Mouse (Mus musculus) forebrain, embryonic 15.5 days (tissue): ENCODE measurements around the gene Dyrk2. TPM values are rescaled to one million over a fixed set of nuclear protein-coding genes. Genes with fewer than 3 reads are reported as not detected.

ENCODE experiments used
- ATAC-seq: fragments of 200-750 bp; cut with Nextera tagmentation; replicated peaks from 2 replicates; pipeline ENCODE4 v1.8.0; 2017; ENCODE audit warnings: mild to moderate bottlenecking, moderate TSS enrichment, moderate library complexity
- H3K27ac ChIP-seq: fragments of 300-500 bp; sonication (generic); replicated peaks from 2 replicates; pipeline ENCODE4 v1.5.1; 2015; ENCODE audit warnings: mild to moderate bottlenecking, inconsistent platforms
- H3K27me3 ChIP-seq: fragments of 300-500 bp; sonication (generic); 2 replicates; pipeline ENCODE4 v1.6.1; 2015; ENCODE audit warnings: inconsistent platforms
- H3K36me3 ChIP-seq: fragments of 300-500 bp; sonication (generic); 2 replicates; pipeline ENCODE4 v1.6.1; 2015; ENCODE audit warnings: mild to moderate bottlenecking, inconsistent platforms
- H3K4me1 ChIP-seq: fragments of 300-500 bp; sonication (generic); 2 replicates; pipeline ENCODE4 v1.6.1; 2015; ENCODE audit warnings: inconsistent platforms
- H3K4me2 ChIP-seq: fragments of 300-500 bp; sonication (generic); replicated peaks from 2 replicates; pipeline ENCODE4 v1.6.1; 2015; ENCODE audit warnings: mild to moderate bottlenecking, inconsistent platforms
- H3K4me3 ChIP-seq: fragments of 300-500 bp; sonication (generic); 2 replicates; pipeline ENCODE4 v1.5.1; 2015; ENCODE audit warnings: mild to moderate bottlenecking, inconsistent platforms
- H3K9ac ChIP-seq: fragments of 300-500 bp; sonication (generic); replicated peaks from 2 replicates; pipeline ENCODE4 v1.6.1; 2015; ENCODE audit warnings: mild to moderate bottlenecking, inconsistent platforms
- H3K9me3 ChIP-seq: fragments of 300-500 bp; sonication (generic); 2 replicates; pipeline ENCODE4 v1.6.1; 2016; ENCODE audit warnings: inconsistent platforms
- WGBS: fragments of 180-500 bp; shearing (Covaris S2); methylation state at CpG from one replicate; pipeline ENCODE4 v1.1.7; 2015; ENCODE audit warnings: mixed read lengths; 5-methylcytosine and 5-hydroxymethylcytosine counted together
- polyA plus RNA-seq: library from polyadenylated mRNA; unstranded; fragments of >200 nt; fragmentation: Nextera tagmentation; extraction: Ambion mirVana; gene quantifications from 2 replicates; pipeline ENCODE4 v1.2.1, GENCODE M21; 2015

Dyrk2 gene
- polyA plus RNA-seq, 1 experiment from 2014 or later: 16.5 TPM

DNA sequence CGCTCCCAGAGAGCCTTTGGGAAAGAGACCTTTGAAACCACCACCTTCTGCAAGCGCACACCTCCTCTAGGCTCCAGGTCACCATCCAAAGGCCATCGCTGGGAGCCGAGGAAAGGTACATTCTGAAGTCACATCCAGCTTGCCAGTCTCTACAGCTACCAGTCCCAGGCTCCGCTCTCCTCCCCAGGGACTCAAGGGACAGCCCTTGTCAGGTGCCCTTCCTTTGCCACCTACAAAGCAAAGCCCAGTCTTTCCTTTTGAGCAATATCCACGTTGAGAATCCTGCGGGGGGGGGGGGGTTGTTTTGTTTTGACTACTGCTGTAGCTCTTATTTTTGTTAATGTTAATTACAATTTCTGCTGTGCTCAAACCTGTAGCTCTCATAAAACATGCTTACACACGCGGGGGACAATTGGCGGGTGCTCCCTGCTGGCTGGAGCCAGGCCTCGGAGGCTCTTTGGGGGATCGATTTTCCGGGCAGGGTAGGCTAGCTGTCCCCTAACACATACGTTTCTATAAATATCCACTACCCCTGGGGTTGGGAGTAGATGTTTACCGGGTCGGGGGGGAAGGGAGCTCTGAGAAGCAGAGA lies 2.6 kb downstream of the Dyrk2 start:
- H3K4me2 ChIP-seq: peak overlapping the region; percentile 93
- H3K36me3 ChIP-seq: peaks cover 19% of the 10 kb centered on the region
- 8% methylated on average over 16 of the region's 16 CpGs for WGBS
- H3K27me3 ChIP-seq: no peaks in the 10 kb centered on the region
- no peaks in the 10 kb centered on the region for H3K9me3 ChIP-seq
- peak overlapping the region; percentile 91 for H3K4me3 ChIP-seq
- H3K27ac ChIP-seq: peak overlapping the region; percentile 96
- H3K9ac ChIP-seq: peak overlapping the region; percentile 97
- peak; percentile 3; the same call in 1 of the 2 replicates for ATAC-seq
- H3K4me1 ChIP-seq: peaks cover 48% of the 10 kb centered on the region

DNA sequence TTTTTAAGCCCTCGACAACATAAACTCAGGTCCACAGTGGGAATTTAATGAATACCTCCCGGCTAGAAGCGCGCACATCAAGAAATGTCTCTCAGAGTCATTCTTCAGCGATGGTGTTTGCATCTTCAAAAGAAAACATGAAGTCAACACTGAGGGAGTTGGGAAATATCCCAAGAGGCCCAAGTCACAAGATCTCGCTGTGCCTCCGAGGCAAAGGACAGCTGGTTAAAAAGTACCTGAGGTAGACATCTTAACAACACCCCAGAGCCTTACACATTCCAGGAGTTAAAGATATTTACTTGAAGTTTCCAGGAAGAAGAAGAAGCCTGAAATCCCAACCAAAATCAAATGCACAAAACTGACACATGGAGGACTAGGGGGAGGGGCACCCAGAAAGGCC lies 5.0 kb downstream of the Dyrk2 start:
- 0 out of 2 replicates have a peak, but pooled peaks cover 6% of the 10 kb centered on the region for H3K9me3 ChIP-seq
- H3K4me2 ChIP-seq: peak overlapping the region; percentile 19
- no peak overlapping the region for H3K27ac ChIP-seq
- no peaks in the 10 kb centered on the region for H3K27me3 ChIP-seq
- ATAC-seq: no peak
- H3K4me1 ChIP-seq: peaks cover 40% of the 10 kb centered on the region
- H3K9ac ChIP-seq: no peak overlapping the region
- 96% methylated on average over 7 of the region's 7 CpGs for WGBS
- peaks cover 42% of the 10 kb centered on the region for H3K36me3 ChIP-seq
- H3K4me3 ChIP-seq: no peak overlapping the region

DNA sequence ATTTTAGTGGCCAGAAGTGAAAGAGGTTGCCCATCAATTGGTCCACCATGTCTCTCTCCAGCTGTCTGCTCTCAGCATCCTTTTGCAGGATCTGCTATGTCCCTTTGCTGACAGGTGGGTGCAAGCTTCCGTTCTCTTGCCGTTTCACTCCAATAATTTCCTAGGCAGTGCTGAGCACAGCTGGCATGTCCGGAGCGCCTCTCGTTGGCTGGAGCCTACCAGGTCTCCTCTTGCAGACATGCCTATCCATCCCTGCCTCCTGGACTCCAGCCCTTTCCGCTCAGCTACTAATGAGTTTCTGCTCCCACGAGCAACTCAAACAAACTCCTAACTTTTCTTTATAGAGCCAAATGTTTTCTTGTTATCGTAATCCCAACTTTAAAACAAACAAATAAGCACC lies 6.4 kb downstream of the Dyrk2 start:
- H3K4me3 ChIP-seq: no peak overlapping the region
- peaks cover 56% of the 10 kb centered on the region for H3K36me3 ChIP-seq
- no peak overlapping the region for H3K9ac ChIP-seq
- no peaks in the 10 kb centered on the region for H3K27me3 ChIP-seq
- no peak overlapping the region for H3K4me2 ChIP-seq
- H3K9me3 ChIP-seq: peaks cover 6% of the 10 kb centered on the region; the same call in 1 of the 2 replicates
- 79% methylated on average over 8 of the region's 8 CpGs for WGBS
- H3K27ac ChIP-seq: no peak overlapping the region
- H3K4me1 ChIP-seq: peaks cover 36% of the 10 kb centered on the region
- no peak for ATAC-seq

DNA sequence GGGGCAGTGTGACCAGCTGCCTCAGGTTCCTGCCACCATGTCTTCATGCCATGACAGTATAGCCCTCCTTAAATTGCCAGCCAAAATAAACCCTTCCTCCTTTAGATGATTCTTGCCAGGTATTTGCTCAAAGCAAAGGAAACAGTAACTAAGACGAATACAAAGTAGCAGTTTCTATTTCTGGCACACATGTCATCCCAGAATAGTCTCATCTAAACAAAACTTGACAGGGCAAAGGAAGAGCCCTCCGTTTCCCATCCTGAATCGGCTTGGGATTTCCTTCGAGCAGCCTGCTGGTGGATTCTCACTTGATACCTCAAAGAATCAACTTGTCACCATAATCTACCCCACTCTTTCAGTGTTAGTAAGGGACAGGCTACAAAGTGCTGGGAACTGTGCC lies 7.8 kb downstream of the Dyrk2 start:
- H3K27me3 ChIP-seq: no peaks in the 10 kb centered on the region
- ATAC-seq: no peak
- no peak overlapping the region for H3K4me3 ChIP-seq
- no peak overlapping the region for H3K27ac ChIP-seq
- peaks cover 62% of the 10 kb centered on the region for H3K36me3 ChIP-seq
- 82% methylated on average over 4 of the region's 4 CpGs for WGBS
- H3K9me3 ChIP-seq: peaks cover 6% of the 10 kb centered on the region; the same call in 1 of the 2 replicates
- H3K4me1 ChIP-seq: peaks cover 36% of the 10 kb centered on the region
- no peak overlapping the region for H3K4me2 ChIP-seq
- H3K9ac ChIP-seq: no peak overlapping the region

DNA sequence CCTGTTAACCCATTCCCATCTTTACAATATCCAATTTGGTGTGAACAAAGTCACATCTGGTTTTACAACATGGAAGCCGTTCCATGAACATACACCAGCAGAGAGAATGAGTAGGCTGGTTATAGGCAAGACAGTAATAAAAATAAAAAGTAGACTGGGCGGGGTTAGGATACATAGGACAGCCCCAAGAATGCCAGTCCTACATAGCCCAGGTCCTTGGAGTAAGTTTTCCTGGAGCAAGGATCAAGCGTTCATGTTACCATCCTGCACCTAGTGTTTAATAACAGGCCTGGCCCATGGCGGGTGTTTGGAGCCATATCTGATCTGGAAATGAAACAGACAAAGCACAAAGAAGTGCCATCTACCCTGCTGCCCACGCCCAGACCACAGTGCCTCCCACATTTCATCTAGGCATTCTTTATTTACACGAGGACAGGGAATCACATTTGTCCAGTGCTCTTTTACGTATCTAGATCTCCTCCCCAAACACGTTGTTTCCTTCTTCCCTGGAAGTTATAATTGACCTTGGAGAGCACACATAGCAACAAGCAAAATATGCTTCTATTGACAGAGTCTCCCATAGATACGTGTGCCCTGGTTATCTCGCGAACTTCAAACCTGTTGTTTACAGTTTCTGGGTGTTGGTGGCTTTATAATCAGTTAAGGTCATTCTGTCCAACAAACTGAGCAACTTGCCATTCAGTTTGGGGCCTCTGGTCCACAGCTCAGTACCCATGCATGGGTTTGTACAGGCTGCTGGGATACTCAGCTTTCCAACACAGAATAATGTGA lies 8.6 kb downstream of the Dyrk2 start:
- Histone ChIP-seq H3K4me1 (peaks cover 28% of the 10 kb centered on the region), H3K4me3 (no peak overlapping the region), H3K36me3 (peaks cover 68% of the 10 kb centered on the region), H3K27me3 (no peaks in the 10 kb centered on the region), H3K9ac (no peak overlapping the region), H3K4me2 (no peak overlapping the region), H3K9me3 (peaks cover 6% of the 10 kb centered on the region; the same call in 1 of the 2 replicates), H3K27ac (no peak overlapping the region)
- ATAC-seq: no peak
- 97% methylated on average over 11 of the region's 11 CpGs for WGBS

DNA sequence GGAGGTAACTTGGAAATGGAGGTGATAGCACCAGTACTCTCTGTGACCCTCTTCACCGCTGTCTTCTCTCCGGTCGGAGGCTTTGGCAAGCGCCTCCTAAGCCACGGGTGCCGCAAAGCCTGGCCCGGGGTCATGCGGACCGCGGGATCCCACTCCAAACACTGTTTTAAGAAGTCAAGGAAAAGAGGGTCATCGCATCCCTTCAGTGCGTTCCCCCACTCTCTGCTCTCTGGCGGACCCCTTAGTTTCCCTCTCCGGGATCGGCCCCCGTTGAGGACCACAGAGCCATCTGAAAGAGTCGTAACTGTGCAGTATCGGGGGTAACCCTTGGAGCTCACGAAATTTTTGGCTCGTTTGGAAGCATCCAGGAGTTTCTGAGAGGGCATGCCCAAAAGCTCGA lies 10.4 kb downstream of the Dyrk2 start:
- H3K4me2 ChIP-seq: no peak overlapping the region
- H3K9ac ChIP-seq: no peak overlapping the region
- peaks cover 6% of the 10 kb centered on the region; the same call in 1 of the 2 replicates for H3K9me3 ChIP-seq
- H3K36me3 ChIP-seq: peaks cover 70% of the 10 kb centered on the region
- no peak for ATAC-seq
- H3K4me1 ChIP-seq: peaks cover 13% of the 10 kb centered on the region
- H3K27ac ChIP-seq: no peak overlapping the region
- H3K4me3 ChIP-seq: no peak overlapping the region
- 96% methylated on average over 21 of the region's 21 CpGs for WGBS
- no peaks in the 10 kb centered on the region for H3K27me3 ChIP-seq

DNA sequence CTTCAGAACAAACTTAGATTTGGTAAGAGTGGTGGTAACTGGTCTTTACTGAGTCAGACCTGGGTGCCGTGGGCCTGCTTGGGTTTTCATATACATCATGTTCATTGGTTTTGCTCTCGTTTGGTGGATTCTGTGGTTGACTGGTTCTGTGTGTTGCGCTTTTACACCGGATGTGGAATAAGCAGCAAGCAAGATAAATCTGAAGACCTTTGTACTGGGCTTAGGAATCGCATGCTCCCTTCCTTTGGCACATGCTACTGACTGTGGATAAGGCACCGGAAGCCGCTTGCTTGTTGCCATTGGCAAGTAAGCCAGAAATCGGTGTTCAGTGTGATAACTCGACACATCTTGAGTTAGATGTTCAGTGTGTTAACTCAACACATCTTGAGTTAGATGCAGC lies 15.4 kb downstream of the Dyrk2 start:
- Histone ChIP-seq H3K4me1 (peaks cover 13% of the 10 kb centered on the region), H3K9ac (no peak overlapping the region), H3K4me3 (no peak overlapping the region), H3K36me3 (peaks cover 24% of the 10 kb centered on the region), H3K27ac (0 out of 2 replicates have a peak overlapping the region, but pooled peaks have one; percentile 19), H3K9me3 (no peaks in the 10 kb centered on the region; the same call in 1 of the 2 replicates), H3K4me2 (no peak overlapping the region), H3K27me3 (no peaks in the 10 kb centered on the region)
- WGBS: 89% methylated on average over 9 of the region's 9 CpGs
- ATAC-seq: no peak

DNA sequence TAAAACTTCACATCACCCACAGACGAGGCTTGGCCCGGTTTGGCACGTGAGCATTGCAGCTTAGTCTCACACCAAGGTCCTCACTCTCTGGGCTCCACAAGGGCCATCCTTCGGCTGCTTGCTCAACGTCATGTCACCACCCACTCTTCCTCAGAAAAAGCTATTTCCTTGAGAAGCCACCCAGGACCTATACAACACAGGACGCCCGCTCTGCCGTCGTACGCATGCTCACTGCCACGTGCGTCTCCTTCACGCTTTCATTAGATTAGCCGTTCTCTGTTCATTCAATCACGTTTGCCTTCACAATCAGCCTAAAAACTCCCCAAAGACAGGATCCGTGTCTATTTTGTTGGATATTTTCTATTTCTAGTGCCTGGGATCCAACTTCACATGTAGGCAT lies 17.5 kb downstream of the Dyrk2 start:
- Histone ChIP-seq H3K9ac (no peak overlapping the region), H3K27ac (no peak overlapping the region), H3K4me2 (no peak overlapping the region), H3K36me3 (peaks cover 8% of the 10 kb centered on the region; the same call in 1 of the 2 replicates), H3K4me1 (peaks cover 8% of the 10 kb centered on the region; the same call in 1 of the 2 replicates), H3K9me3 (no peaks in the 10 kb centered on the region), H3K27me3 (no peaks in the 10 kb centered on the region), H3K4me3 (no peak overlapping the region)
- ATAC-seq: no peak
- 85% methylated on average over 16 of the region's 16 CpGs for WGBS

DNA sequence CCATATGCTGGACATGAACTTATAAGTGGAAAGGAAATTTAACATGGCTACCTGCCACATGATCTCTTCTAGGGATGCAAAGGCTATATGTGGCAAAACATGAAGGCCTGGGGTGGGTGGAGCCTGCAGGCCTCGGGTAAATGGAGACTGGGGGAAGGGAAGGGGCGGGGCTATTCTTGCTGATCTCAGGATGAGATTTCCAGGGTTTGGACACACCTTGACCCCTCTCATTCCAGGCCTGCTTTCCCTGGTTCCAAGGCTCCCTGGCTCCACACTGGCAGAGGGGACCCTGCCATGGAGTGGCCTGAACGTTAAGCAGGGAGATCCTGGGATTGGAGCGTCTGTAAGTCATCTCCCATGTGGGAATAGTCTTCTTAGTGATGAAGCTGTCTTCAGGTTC lies 21.5 kb downstream of the Dyrk2 start:
- H3K27ac ChIP-seq: no peak overlapping the region
- H3K4me2 ChIP-seq: no peak overlapping the region
- WGBS: 77% methylated on average over 4 of the region's 4 CpGs
- H3K9me3 ChIP-seq: no peaks in the 10 kb centered on the region
- H3K4me3 ChIP-seq: no peak overlapping the region
- H3K4me1 ChIP-seq: no peaks in the 10 kb centered on the region; the same call in 1 of the 2 replicates
- H3K36me3 ChIP-seq: no peaks in the 10 kb centered on the region
- no peaks in the 10 kb centered on the region for H3K27me3 ChIP-seq
- ATAC-seq: no peak
- H3K9ac ChIP-seq: no peak overlapping the region

DNA sequence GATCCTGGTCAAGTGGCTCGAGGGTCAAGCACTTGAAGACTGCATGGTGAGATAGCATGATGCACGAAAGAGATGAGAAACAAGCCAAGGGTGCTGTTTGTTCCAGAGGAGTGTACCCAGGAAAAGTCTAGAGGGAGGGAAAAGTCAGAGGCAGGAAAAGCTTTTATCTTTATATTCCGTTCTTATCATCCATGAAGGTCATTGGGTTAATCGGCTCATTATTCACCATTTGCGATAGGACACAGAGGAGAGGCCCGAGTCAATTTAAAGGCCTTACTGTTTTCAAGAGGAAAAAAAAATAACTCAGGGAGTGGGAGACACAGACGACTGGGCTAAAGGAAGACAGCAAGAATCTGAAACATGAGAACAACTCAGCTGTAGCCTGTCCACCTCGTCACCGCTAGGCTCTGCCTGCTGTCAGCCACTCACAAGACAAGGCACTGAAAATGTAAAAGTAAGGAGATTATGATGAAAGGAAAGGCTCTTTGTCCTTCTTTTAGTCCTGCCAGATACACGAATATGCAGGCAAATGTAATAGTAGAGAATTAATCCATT lies 22.9 kb downstream of the Dyrk2 start:
- no peak overlapping the region for H3K4me2 ChIP-seq
- WGBS: 39% methylated on average over 10 of the region's 10 CpGs
- H3K27ac ChIP-seq: 0 out of 2 replicates have a peak overlapping the region, but pooled peaks have one; percentile 14
- no peak overlapping the region for H3K9ac ChIP-seq
- no peaks in the 10 kb centered on the region for H3K36me3 ChIP-seq
- H3K4me3 ChIP-seq: no peak overlapping the region
- no peaks in the 10 kb centered on the region for H3K27me3 ChIP-seq
- H3K4me1 ChIP-seq: no peaks in the 10 kb centered on the region
- no peaks in the 10 kb centered on the region for H3K9me3 ChIP-seq
- ATAC-seq: no peak

DNA sequence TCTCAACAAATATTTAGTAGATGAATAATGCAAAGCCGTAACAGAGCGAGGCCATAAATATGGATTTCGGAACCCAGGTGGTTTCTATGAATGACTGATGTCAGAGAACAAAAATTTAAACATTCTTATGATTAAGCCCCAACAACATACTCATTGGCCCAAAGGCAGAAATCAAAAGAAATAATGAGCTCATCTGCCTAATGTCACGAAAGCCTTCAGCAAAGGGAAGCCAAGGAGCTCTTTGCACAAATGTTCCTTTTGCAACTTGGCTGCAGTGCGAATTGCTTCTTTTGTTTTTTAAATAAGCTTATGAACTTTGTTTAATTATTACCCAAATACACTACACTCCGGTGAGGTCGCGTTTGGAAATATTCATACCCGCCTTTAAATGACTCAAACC lies 29.4 kb downstream of the Dyrk2 start:
- Histone ChIP-seq H3K9ac (no peak overlapping the region), H3K9me3 (no peaks in the 10 kb centered on the region), H3K4me1 (peaks cover 12% of the 10 kb centered on the region; the same call in 1 of the 2 replicates), H3K27ac (peak overlapping the region; percentile 46; the same call in 1 of the 2 replicates), H3K4me3 (no peak overlapping the region), H3K4me2 (no peak overlapping the region), H3K27me3 (no peaks in the 10 kb centered on the region), H3K36me3 (no peaks in the 10 kb centered on the region)
- ATAC-seq: no peak
- 83% methylated on average over 9 of the region's 9 CpGs for WGBS
